Mouse (Mus musculus): Measurements from ENCODE around the gene Cfap36. TPM values are rescaled to one million over a fixed set of nuclear protein-coding genes. Genes with fewer than 3 reads are reported as not detected.

Cfap36 gene
- polyA plus RNA-seq (2016; fragmentation: Nextera tagmentation; extraction: Ambion mirVana) = 62.0 and 65.2 TPM in 2 replicates

- H3K27ac ChIP-seq = peak within 1 kb of the TSS; percentile 76
- peak within 1 kb of the TSS; percentile 61 for H3K4me2 ChIP-seq (replicated peaks)
- peak; percentile 100 for ATAC-seq (ENCODE audit: insufficient number of reproducible peaks, insufficient read depth, low FRiP score, low TSS enrichment)
- H3K36me3 ChIP-seq = peaks cover 15% of the 10 kb centered on the region
- no peaks in the 10 kb centered on the region for H3K9me3 ChIP-seq
- H3K9ac ChIP-seq = peak within 1 kb of the TSS; percentile 64
- WGBS = under 1% methylated on average over 53 of the region's 53 CpGs
- H3K4me1 ChIP-seq = peaks cover 11% of the 10 kb centered on the region
- H3K4me3 ChIP-seq = peak within 1 kb of the TSS; percentile 85
- H3K27me3 ChIP-seq = no peaks in the 10 kb centered on the region
These were observed at the start of gene Cfap36 for GRCm38 (mm10) chr11:29246883-29247650. Gene Cfap36 (minus strand): TSS chr11:29247409.

- Histone ChIP-seq H3K4me3 (no peak overlapping the region), H3K27ac (no peak overlapping the region), H3K9me3 (no peaks in the 10 kb centered on the region), H3K4me1 (no peaks in the 10 kb centered on the region), H3K27me3 (no peaks in the 10 kb centered on the region), H3K36me3 (no peaks in the 10 kb centered on the region), H3K4me2 (replicated peaks) (no peak overlapping the region), H3K9ac (no peak overlapping the region)
- ATAC-seq (ENCODE audit: insufficient number of reproducible peaks, insufficient read depth, low FRiP score, low TSS enrichment) = no peak
These were observed 40.1 kb upstream of the Cfap36 start for GRCm38 (mm10) chr11:29287305-29287704.

GRCm38 (mm10) chr11:29286040-29286439 is 38.8 kb upstream of the Cfap36 start:
- Histone ChIP-seq H3K36me3 (no peaks in the 10 kb centered on the region), H3K4me2 (replicated peaks) (no peak overlapping the region), H3K4me1 (no peaks in the 10 kb centered on the region), H3K9ac (no peak overlapping the region), H3K27me3 (no peaks in the 10 kb centered on the region), H3K27ac (no peak overlapping the region), H3K4me3 (no peak overlapping the region), H3K9me3 (no peaks in the 10 kb centered on the region)
- no peak for ATAC-seq (ENCODE audit: insufficient number of reproducible peaks, insufficient read depth, low FRiP score, low TSS enrichment)

GRCm38 (mm10) chr11:29274758-29275157 is 27.5 kb upstream of the Cfap36 start:
- no peak overlapping the region for H3K9ac ChIP-seq
- WGBS = 82% methylated on average over 3 of the region's 3 CpGs
- no peaks in the 10 kb centered on the region for H3K27me3 ChIP-seq
- no peak for ATAC-seq (ENCODE audit: insufficient number of reproducible peaks, insufficient read depth, low FRiP score, low TSS enrichment)
- H3K9me3 ChIP-seq = no peaks in the 10 kb centered on the region
- no peak overlapping the region for H3K4me2 ChIP-seq (replicated peaks)
- no peaks in the 10 kb centered on the region for H3K4me1 ChIP-seq
- H3K4me3 ChIP-seq = no peak overlapping the region
- no peaks in the 10 kb centered on the region for H3K36me3 ChIP-seq
- H3K27ac ChIP-seq = no peak overlapping the region

GRCm38 (mm10) chr11:29267824-29268223 is 20.6 kb upstream of the Cfap36 start:
- no peaks in the 10 kb centered on the region for H3K36me3 ChIP-seq
- H3K4me3 ChIP-seq = no peak overlapping the region
- no peaks in the 10 kb centered on the region for H3K4me1 ChIP-seq
- ATAC-seq (ENCODE audit: insufficient number of reproducible peaks, insufficient read depth, low FRiP score, low TSS enrichment) = no peak
- no peak overlapping the region for H3K9ac ChIP-seq
- WGBS = 27% methylated on average over 3 of the region's 3 CpGs
- no peaks in the 10 kb centered on the region for H3K27me3 ChIP-seq
- H3K9me3 ChIP-seq = no peaks in the 10 kb centered on the region
- H3K4me2 ChIP-seq (replicated peaks) = no peak overlapping the region
- no peak overlapping the region for H3K27ac ChIP-seq

- H3K36me3 ChIP-seq = no peaks in the 10 kb centered on the region
- H3K9me3 ChIP-seq = no peaks in the 10 kb centered on the region
- no peak overlapping the region for H3K9ac ChIP-seq
- no peak for ATAC-seq (ENCODE audit: insufficient number of reproducible peaks, insufficient read depth, low FRiP score, low TSS enrichment)
- no peak overlapping the region for H3K4me2 ChIP-seq (replicated peaks)
- 64% methylated on average over 1 of the region's 1 CpGs for WGBS
- no peak overlapping the region for H3K4me3 ChIP-seq
- H3K27ac ChIP-seq = no peak overlapping the region
- H3K4me1 ChIP-seq = no peaks in the 10 kb centered on the region
- no peaks in the 10 kb centered on the region for H3K27me3 ChIP-seq
These were observed 7.4 kb upstream of the Cfap36 start for GRCm38 (mm10) chr11:29254643-29255042.

- Histone ChIP-seq H3K4me1 (peaks cover 11% of the 10 kb centered on the region), H3K27ac (no peak overlapping the region), H3K4me2 (replicated peaks) (no peak overlapping the region), H3K9me3 (no peaks in the 10 kb centered on the region), H3K27me3 (no peaks in the 10 kb centered on the region), H3K4me3 (no peak overlapping the region), H3K36me3 (peaks cover 5% of the 10 kb centered on the region; the same call in 1 of the 2 replicates), H3K9ac (no peak overlapping the region)
- 96% methylated on average over 5 of the region's 5 CpGs for WGBS
- ATAC-seq (ENCODE audit: insufficient number of reproducible peaks, insufficient read depth, low FRiP score, low TSS enrichment) = no peak
These were observed 1.2 kb upstream of the Cfap36 start for GRCm38 (mm10) chr11:29248386-29248785.

GRCm38 (mm10) chr11:29247725-29248124 is 516 bp upstream of the Cfap36 start:
- WGBS = 100% methylated on average over 1 of the region's 1 CpGs

GRCm38 (mm10) chr11:29245988-29246387 is 1.2 kb downstream of the Cfap36 start:
- H3K27me3 ChIP-seq = no peaks in the 10 kb centered on the region
- 75% methylated on average over 4 of the region's 4 CpGs for WGBS
- H3K4me1 ChIP-seq = peaks cover 11% of the 10 kb centered on the region
- no peak for ATAC-seq (ENCODE audit: insufficient number of reproducible peaks, insufficient read depth, low FRiP score, low TSS enrichment)
- peak overlapping the region; percentile 61 for H3K4me2 ChIP-seq (replicated peaks)
- H3K27ac ChIP-seq = no peak overlapping the region
- no peak overlapping the region for H3K9ac ChIP-seq
- H3K9me3 ChIP-seq = no peaks in the 10 kb centered on the region
- peaks cover 21% of the 10 kb centered on the region for H3K36me3 ChIP-seq
- H3K4me3 ChIP-seq = peak overlapping the region; percentile 85

More at GRCm38 (mm10) chr11:29247725-29248124, 516 bp upstream of the Cfap36 start:
- Histone ChIP-seq H3K27ac (no peak overlapping the region), H3K4me3 (peak overlapping the region; percentile 85), H3K4me1 (peaks cover 11% of the 10 kb centered on the region), H3K9ac (no peak overlapping the region), H3K36me3 (peaks cover 9% of the 10 kb centered on the region), H3K4me2 (replicated peaks) (peak overlapping the region; percentile 43), H3K27me3 (no peaks in the 10 kb centered on the region), H3K9me3 (no peaks in the 10 kb centered on the region)
- ATAC-seq (ENCODE audit: insufficient number of reproducible peaks, insufficient read depth, low FRiP score, low TSS enrichment) = peak; percentile 38; the same call in 1 of the 2 replicates

GRCm38 (mm10) chr11:29241961-29242360 is 5.2 kb downstream of the Cfap36 start:
- Histone ChIP-seq H3K9me3 (no peaks in the 10 kb centered on the region), H3K4me3 (no peak overlapping the region), H3K36me3 (peaks cover 24% of the 10 kb centered on the region), H3K27me3 (no peaks in the 10 kb centered on the region), H3K9ac (no peak overlapping the region), H3K4me2 (replicated peaks) (no peak overlapping the region), H3K4me1 (peaks cover 11% of the 10 kb centered on the region), H3K27ac (no peak overlapping the region)
- no peak for ATAC-seq (ENCODE audit: insufficient number of reproducible peaks, insufficient read depth, low FRiP score, low TSS enrichment)
- 77% methylated on average over 4 of the region's 4 CpGs for WGBS

GRCm38 (mm10) chr11:29239353-29239752 is 7.9 kb downstream of the Cfap36 start:
- Histone ChIP-seq H3K4me1 (no peaks in the 10 kb centered on the region), H3K36me3 (peaks cover 24% of the 10 kb centered on the region), H3K9ac (no peak overlapping the region), H3K9me3 (no peaks in the 10 kb centered on the region), H3K27me3 (no peaks in the 10 kb centered on the region), H3K4me2 (replicated peaks) (no peak overlapping the region), H3K27ac (no peak overlapping the region), H3K4me3 (no peak overlapping the region)
- ATAC-seq (ENCODE audit: insufficient number of reproducible peaks, insufficient read depth, low FRiP score, low TSS enrichment) = no peak
- 100% methylated on average over 1 of the region's 1 CpGs for WGBS

GRCm38 (mm10) chr11:29238551-29238950 is 8.7 kb downstream of the Cfap36 start:
- H3K27ac ChIP-seq = no peak overlapping the region
- no peak overlapping the region for H3K4me2 ChIP-seq (replicated peaks)
- 94% methylated on average over 3 of the region's 3 CpGs for WGBS
- no peaks in the 10 kb centered on the region for H3K4me1 ChIP-seq
- no peak overlapping the region for H3K4me3 ChIP-seq
- no peaks in the 10 kb centered on the region for H3K9me3 ChIP-seq
- peaks cover 20% of the 10 kb centered on the region for H3K36me3 ChIP-seq
- H3K27me3 ChIP-seq = no peaks in the 10 kb centered on the region
- no peak overlapping the region for H3K9ac ChIP-seq
- ATAC-seq (ENCODE audit: insufficient number of reproducible peaks, insufficient read depth, low FRiP score, low TSS enrichment) = no peak

All from embryonic facial prominence, embryonic 12.5 days (tissue).